Mouse (Mus musculus) central nervous system, embryonic 14 days (tissue): Measurements from ENCODE around the gene Kifc3. TPM values are rescaled to one million over a fixed set of nuclear protein-coding genes. Genes with fewer than 3 reads are reported as not detected.

Experiments
- polyA plus RNA-seq: library from polyadenylated mRNA; depleted of rRNA; stranded (reverse); fragments of >200 nt; gene quantifications from 2 replicates; pipeline ENCODE4 v1.2.3, GENCODE M21; 2012; rRNA removed

The Kifc3 gene
- 25.3 and 28.3 TPM in 2 replicates for polyA plus RNA-seq

DNA sequence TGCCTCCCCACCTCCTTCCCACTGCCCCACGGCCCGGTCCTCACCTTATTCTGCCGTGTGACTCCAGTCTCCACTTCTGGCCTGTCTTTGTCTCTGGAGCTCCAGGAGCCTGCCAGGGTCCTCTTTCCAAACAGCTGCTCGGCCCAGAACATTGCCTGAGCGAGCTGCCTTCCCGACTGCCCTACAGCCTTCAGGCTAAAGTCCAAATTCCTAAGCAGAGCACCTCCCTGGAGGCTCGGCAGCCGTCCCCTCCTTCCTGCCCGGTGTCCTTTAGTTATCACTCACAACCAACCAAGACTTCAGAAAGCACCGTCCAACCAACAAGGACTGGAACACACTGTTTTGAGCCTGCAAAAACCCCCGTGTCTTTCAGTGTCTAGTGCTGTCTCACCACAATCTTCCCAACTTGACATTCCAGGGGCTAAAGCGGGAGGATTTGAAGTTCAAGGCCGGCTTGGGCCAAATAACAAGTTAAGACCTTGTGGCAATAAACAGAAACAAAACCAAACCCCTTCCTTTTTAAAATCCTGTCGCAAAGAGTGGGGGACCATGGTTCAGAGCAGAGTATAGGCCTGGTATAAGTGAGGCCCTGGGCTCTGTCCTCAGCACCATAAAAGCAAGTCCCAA lies at the start of gene Kifc3:
Kifc3 (minus strand) TSS at position 164 of the 627 bp plus-strand sequence.

DNA sequence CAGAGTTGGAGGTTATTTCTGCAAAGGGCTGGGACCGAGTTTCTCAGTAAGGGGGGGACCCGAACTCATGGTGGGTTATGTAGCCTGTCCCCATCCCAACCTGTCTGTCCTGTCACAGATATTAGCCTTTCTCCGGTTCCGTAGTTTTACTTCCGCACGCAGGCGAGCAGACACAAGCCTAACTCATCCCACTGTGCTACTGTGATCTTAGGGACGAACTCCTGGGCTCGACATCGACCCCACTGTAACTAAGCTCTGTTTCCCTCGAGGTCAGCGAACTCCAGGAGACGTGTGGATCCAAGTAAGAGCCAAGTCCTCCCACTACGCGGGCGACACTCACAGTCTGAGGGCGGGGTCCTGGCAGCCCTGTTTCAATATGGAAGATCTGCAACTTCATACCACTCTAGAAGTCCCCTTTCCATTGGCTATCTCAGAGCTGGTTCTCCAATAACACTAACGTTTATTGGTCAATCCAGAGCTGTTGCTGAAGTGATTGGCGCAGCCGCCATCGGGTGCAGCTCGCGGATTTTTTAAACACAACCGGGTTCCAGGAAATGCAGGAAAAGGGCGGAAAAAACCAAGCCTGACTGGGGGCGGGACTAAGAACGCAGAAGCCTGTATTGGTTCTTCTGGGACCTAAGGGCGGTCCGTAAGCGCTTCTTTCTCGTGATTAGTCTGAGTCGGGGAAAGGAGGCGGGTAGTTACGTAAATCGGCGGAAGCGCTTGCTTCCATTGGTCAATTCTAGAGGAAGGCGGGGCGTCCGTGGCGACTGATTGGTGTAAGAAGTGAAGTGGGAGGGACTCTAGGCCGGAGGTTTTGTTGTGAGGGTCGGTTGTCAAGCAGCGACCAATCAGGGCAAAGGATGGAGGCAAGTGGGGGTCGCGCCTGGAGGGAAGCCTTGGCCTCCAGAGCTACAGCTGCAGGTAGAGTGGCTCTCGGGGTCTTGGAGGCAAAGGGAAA lies 122.0 kb downstream of the Kifc3 start, which contains the start of gene Katnb1:
Katnb1 (plus strand) TSS at position 806 of the 961 bp plus-strand sequence.

DNA sequence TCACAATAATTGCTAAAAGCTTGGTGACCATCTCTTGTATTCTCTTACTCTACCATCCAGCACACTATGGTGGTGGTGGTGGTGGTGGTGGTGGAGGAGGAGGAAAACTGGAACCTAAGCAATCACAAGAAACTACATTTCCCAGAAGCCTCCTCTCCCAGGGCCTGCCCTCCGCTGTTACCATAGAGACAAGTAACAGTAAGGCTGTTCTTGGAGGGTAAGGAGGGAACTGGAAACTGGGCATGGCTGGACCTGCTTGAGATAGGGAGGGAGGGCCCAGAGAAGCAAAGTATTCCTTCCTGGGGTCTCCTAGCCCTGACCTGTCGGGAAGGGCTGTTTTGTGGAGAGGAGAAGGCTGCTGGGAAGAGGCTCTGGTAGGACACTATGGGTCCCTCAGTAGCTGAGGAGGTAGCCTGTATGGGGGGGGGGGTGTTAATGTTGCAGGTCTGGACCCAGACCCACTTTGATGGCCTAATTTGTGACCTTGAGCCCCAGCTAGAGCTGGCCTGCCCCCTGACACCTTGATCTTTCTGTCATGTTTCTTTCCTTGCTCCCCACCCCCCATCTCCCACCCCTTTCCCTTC lies 147.6 kb downstream of the Kifc3 start, which contains the start of gene Drc7:
Drc7 (plus strand) TSS at position 177 of the 584 bp plus-strand sequence.

Other genes starting within 250 kb of the Kifc3 start
- gene Adgrg1, start 228.1 kb downstream of the Kifc3 start, polyA plus RNA-seq, result 326 and 465 TPM in 2 replicates
- 2.3 and 2.7 TPM in 2 replicates for gene Adgrg3, start 185.1 kb downstream of the Kifc3 start, polyA plus RNA-seq
- 2.0 and 2.1 TPM in 2 replicates for gene Drc7, start 147.7 kb downstream of the Kifc3 start, polyA plus RNA-seq
- gene Katnb1, start 121.6 kb downstream of the Kifc3 start, polyA plus RNA-seq, result 49.0 and 50.8 TPM in 2 replicates
- gene Cngb1, start 103.8 kb upstream of the Kifc3 start, polyA plus RNA-seq, result 0.45 and 0.75 TPM in 2 replicates
- gene Tepp, start 107.8 kb upstream of the Kifc3 start, polyA plus RNA-seq, result 1.4 and 1.7 TPM in 2 replicates
- gene Zfp319, start 129.1 kb upstream of the Kifc3 start, polyA plus RNA-seq, result 20.8 and 22.2 TPM in 2 replicates
- gene Usb1, start 129.5 kb upstream of the Kifc3 start, polyA plus RNA-seq, result 41.7 and 43.9 TPM in 2 replicates
- 19.4 and 22.6 TPM in 2 replicates for gene Mmp15, start 149.5 kb upstream of the Kifc3 start, polyA plus RNA-seq
- 132 and 138 TPM in 2 replicates for gene Cfap20, start 232.1 kb upstream of the Kifc3 start, polyA plus RNA-seq